Mouse (Mus musculus): ENCODE data around the gene Rpgrip1.

GRCm38 (mm10) chr14:52197156-52197878 is 86.8 kb downstream of the Rpgrip1 start, which contains the start of gene Supt16:
- TF ChIP-seq GATA1 (IDR thresholded peaks at IDR 0.05; ENCODE audit: borderline replicate concordance, low read length) (no peak), FLI1 (IDR thresholded peaks at IDR 0.05; ENCODE audit: low read length) (no peak)
